Mouse (Mus musculus): ENCODE data around the gene Hist1h3f. TPM values are rescaled to one million over a fixed set of nuclear protein-coding genes. Genes with fewer than 3 reads are reported as not detected.

Hist1h3f gene
- polyA plus RNA-seq, 1 experiment from 2014 or later = 0.94 TPM

Small RNA genes within 50 kb of the gene (microRNA-seq; reads per million reads assigned to microRNA genes)
- gene Gm44297 = not detected
- gene Gm44359 = not detected
- not detected for gene Gm44394
- gene n-TStga1 = not detected

Other genes with a start within 250 kb of the Hist1h3f start
- 44.3 and 49.8 TPM in 2 replicates for gene Zfp322a, start 174.8 kb upstream of the Hist1h3f start, polyA plus RNA-seq (2014; fragmentation: Nextera tagmentation; extraction: Ambion mirVana)
- gene Abt1, start 120.2 kb upstream of the Hist1h3f start, polyA plus RNA-seq (2014; fragmentation: Nextera tagmentation; extraction: Ambion mirVana) = 12.0 and 12.4 TPM in 2 replicates
- 0.17 TPM in 1 of 2 replicates, not detected in the other for gene Btn1a1, start 78.2 kb upstream of the Hist1h3f start, polyA plus RNA-seq (2014; fragmentation: Nextera tagmentation; extraction: Ambion mirVana)
- 0.22 and 0.30 TPM in 2 replicates for gene Btn2a2, start 55.2 kb upstream of the Hist1h3f start, polyA plus RNA-seq (2014; fragmentation: Nextera tagmentation; extraction: Ambion mirVana)
- gene Hist1h4h, start 13.0 kb upstream of the Hist1h3f start, polyA plus RNA-seq (2014; fragmentation: Nextera tagmentation; extraction: Ambion mirVana) = 4.8 and 6.7 TPM in 2 replicates
- gene Hist1h2af, start 10.1 kb upstream of the Hist1h3f start, polyA plus RNA-seq (2014; fragmentation: Nextera tagmentation; extraction: Ambion mirVana) = 7.8 and 14.1 TPM in 2 replicates
- gene Hist1h3g, start 8.6 kb upstream of the Hist1h3f start, polyA plus RNA-seq (2014; fragmentation: Nextera tagmentation; extraction: Ambion mirVana) = 5.5 and 7.8 TPM in 2 replicates
- gene Hist1h2bh, start 660 bp upstream of the Hist1h3f start, polyA plus RNA-seq (2014; fragmentation: Nextera tagmentation; extraction: Ambion mirVana) = 1.1 and 1.2 TPM in 2 replicates
- gene Hist1h4f, start 7.6 kb downstream of the Hist1h3f start, polyA plus RNA-seq (2014; fragmentation: Nextera tagmentation; extraction: Ambion mirVana) = 1.8 and 2.4 TPM in 2 replicates
- gene Hist1h1d, start 9.2 kb downstream of the Hist1h3f start, polyA plus RNA-seq (2014; fragmentation: Nextera tagmentation; extraction: Ambion mirVana) = 1.0 and 1.1 TPM in 2 replicates
- gene Hist1h3e, start 18.3 kb downstream of the Hist1h3f start, polyA plus RNA-seq (2014; fragmentation: Nextera tagmentation; extraction: Ambion mirVana) = 10.2 and 10.3 TPM in 2 replicates
- gene Hist1h2ae, start 27.2 kb downstream of the Hist1h3f start, polyA plus RNA-seq (2014; fragmentation: Nextera tagmentation; extraction: Ambion mirVana) = 92.6 and 109 TPM in 2 replicates
- 11.0 and 12.6 TPM in 2 replicates for gene Hist1h2bg, start 27.3 kb downstream of the Hist1h3f start, polyA plus RNA-seq (2014; fragmentation: Nextera tagmentation; extraction: Ambion mirVana)
- 7.1 and 7.3 TPM in 2 replicates for gene Hist1h2bf, start 30.1 kb downstream of the Hist1h3f start, polyA plus RNA-seq (2014; fragmentation: Nextera tagmentation; extraction: Ambion mirVana)
- 4.1 and 6.2 TPM in 2 replicates for gene Hist1h2ad, start 30.3 kb downstream of the Hist1h3f start, polyA plus RNA-seq (2014; fragmentation: Nextera tagmentation; extraction: Ambion mirVana)
- gene Hist1h3d, start 31.7 kb downstream of the Hist1h3f start, polyA plus RNA-seq (2014; fragmentation: Nextera tagmentation; extraction: Ambion mirVana) = 11.2 and 16.2 TPM in 2 replicates
- gene Hist1h4d, start 37.5 kb downstream of the Hist1h3f start, polyA plus RNA-seq (2014; fragmentation: Nextera tagmentation; extraction: Ambion mirVana) = 99.6 and 119 TPM in 2 replicates
- 2.7 and 2.8 TPM in 2 replicates for gene Hist1h2be, start 77.1 kb downstream of the Hist1h3f start, polyA plus RNA-seq (2014; fragmentation: Nextera tagmentation; extraction: Ambion mirVana)
- gene Hist1h1e, start 78.5 kb downstream of the Hist1h3f start, polyA plus RNA-seq (2014; fragmentation: Nextera tagmentation; extraction: Ambion mirVana) = 17.5 and 18.7 TPM in 2 replicates
- gene Hist1h2ac, start 139.9 kb downstream of the Hist1h3f start, polyA plus RNA-seq (2014; fragmentation: Nextera tagmentation; extraction: Ambion mirVana) = 2.4 and 3.2 TPM in 2 replicates
- 58.8 and 65.1 TPM in 2 replicates for gene Hist1h2bc, start 140.1 kb downstream of the Hist1h3f start, polyA plus RNA-seq (2014; fragmentation: Nextera tagmentation; extraction: Ambion mirVana)
- gene Hist1h1t, start 151.8 kb downstream of the Hist1h3f start, polyA plus RNA-seq (2014; fragmentation: Nextera tagmentation; extraction: Ambion mirVana) = not detected in 2 replicates
- 7.2 and 9.6 TPM in 2 replicates for gene Hist1h4c, start 154.4 kb downstream of the Hist1h3f start, polyA plus RNA-seq (2014; fragmentation: Nextera tagmentation; extraction: Ambion mirVana)
- gene Hfe, start 166.8 kb downstream of the Hist1h3f start, polyA plus RNA-seq (2014; fragmentation: Nextera tagmentation; extraction: Ambion mirVana) = 6.1 and 6.8 TPM in 2 replicates
- 38.5 and 39.4 TPM in 2 replicates for gene Hist1h1c, start 194.8 kb downstream of the Hist1h3f start, polyA plus RNA-seq (2014; fragmentation: Nextera tagmentation; extraction: Ambion mirVana)
- 6.1 and 8.4 TPM in 2 replicates for gene Hist1h3c, start 201.6 kb downstream of the Hist1h3f start, polyA plus RNA-seq (2014; fragmentation: Nextera tagmentation; extraction: Ambion mirVana)
- gene Hist1h2bb, start 202.7 kb downstream of the Hist1h3f start, polyA plus RNA-seq (2014; fragmentation: Nextera tagmentation; extraction: Ambion mirVana) = 2.0 and 2.1 TPM in 2 replicates
- 38.8 and 50.2 TPM in 2 replicates for gene Hist1h2ab, start 207.1 kb downstream of the Hist1h3f start, polyA plus RNA-seq (2014; fragmentation: Nextera tagmentation; extraction: Ambion mirVana)
- gene Hist1h3b, start 208.2 kb downstream of the Hist1h3f start, polyA plus RNA-seq (2014; fragmentation: Nextera tagmentation; extraction: Ambion mirVana) = 11.1 and 11.8 TPM in 2 replicates
- 2.5 and 3.3 TPM in 2 replicates for gene Hist1h4b, start 213.0 kb downstream of the Hist1h3f start, polyA plus RNA-seq (2014; fragmentation: Nextera tagmentation; extraction: Ambion mirVana)
- not detected in 2 replicates for gene Hist1h4a, start 217.2 kb downstream of the Hist1h3f start, polyA plus RNA-seq (2014; fragmentation: Nextera tagmentation; extraction: Ambion mirVana)
- 6.1 and 6.5 TPM in 2 replicates for gene Hist1h3a, start 218.3 kb downstream of the Hist1h3f start, polyA plus RNA-seq (2014; fragmentation: Nextera tagmentation; extraction: Ambion mirVana)
- gene Hist1h1a, start 219.6 kb downstream of the Hist1h3f start, polyA plus RNA-seq (2014; fragmentation: Nextera tagmentation; extraction: Ambion mirVana) = 2.4 and 3.6 TPM in 2 replicates
- not detected in 2 replicates for gene Trim38, start 225.9 kb downstream of the Hist1h3f start, polyA plus RNA-seq (2014; fragmentation: Nextera tagmentation; extraction: Ambion mirVana)

Measured in stomach, embryonic 14.5 days (tissue).